Mouse (Mus musculus) kidney, postnatal 4 days (tissue): ENCODE measurements around the gene Cubn.

Source experiments
- DNase-seq, 2 experiments: peaks; one replicate each; pipeline ENCODE4 v3.0.0; 2021; ENCODE audit warnings: mixed read lengths in 2 of 2

Cubn gene

DNA sequence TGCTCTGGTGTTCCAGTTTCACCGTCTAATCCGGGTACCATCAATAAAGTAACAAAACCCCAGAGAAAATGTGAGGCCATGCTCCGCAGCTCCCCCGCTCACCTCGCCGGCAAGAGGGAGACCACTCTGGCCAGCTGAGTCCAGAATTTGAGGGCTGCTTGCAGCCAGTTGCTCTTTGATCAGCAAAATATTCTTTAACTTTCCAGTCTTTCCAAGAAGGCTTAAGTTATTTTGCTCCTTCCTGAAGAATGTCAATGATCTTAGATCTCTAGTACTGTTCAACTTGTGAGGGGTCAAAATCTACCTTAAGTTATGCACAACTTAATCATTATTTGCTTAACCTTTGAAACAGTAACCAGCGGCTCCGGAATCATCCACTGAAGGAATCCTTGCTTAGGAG, at the start of gene Cubn:
TSS of gene Cubn (minus strand) at position 80 of the 400 bp plus-strand sequence.
- peak; percentile 20 to 43 for DNase-seq

DNA sequence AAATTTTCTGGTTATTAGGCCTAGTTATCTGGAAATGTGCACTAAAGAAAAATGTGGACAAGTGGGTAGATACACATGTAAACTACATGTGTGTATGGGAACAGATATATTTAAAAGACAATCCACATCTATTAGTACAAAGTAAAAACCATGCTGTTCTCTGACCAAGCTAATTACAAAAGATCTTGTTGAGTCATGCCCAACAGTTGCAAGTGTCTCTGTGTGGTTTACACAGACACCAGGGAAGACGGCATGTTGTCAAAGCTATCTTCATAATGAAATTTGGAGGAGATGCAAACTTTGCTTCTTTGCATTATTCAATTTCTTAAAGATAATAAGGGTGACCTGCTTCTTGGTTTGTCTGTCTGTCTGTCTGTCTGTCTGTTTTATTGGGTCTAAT, 48.2 kb upstream of the Cubn start:
- DNase-seq = no peak

DNA sequence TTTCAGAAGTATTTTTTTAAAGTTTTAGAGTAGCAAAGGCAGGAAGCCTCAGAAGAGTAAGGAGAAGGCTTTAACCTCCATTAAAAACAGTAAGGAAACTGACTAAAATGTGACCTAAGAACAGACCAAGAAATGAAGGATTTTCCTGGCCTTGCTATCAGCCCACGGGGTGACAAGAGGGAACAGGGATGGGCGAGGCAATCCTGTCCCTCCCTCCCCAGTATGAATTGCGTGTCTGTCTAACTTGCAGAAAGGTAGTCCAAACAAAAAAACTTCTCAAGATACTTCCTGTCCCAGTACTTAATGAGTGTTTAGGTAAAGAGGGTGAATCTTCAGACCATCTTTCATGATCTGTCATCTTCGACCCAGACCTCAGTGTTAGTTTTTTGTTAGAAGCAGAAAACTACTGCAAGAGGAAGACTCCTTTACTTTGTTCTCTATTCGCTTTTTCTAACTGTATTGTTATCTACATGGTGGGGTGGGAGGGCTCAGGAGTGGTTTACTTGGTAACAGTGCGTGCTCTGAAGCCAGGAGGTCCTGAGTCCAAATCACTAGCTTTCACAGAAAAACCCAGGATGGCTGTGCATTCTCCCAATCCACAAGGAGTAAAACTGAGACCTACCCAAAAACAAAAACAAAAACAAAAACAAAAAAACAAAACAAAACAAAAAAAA, 47.2 kb upstream of the Cubn start:
- DNase-seq = no peak

DNA sequence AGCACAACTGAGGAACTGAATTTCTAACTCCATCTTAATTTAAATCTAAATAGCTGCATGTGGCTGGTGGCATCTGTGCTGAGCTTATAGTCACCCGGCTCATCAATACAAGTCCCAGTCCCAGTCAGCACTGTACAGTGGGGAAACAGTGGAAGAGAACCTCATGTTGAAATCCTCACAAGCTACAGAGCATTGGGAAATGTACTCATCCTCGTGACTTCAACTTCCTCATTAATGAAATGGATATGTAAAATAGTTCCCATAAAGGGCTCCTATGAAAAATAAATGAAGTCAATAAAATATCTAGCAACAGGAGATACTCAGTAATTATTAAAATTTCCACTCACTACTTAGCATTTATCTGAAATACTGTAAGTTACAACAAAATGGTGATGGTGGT, 46.6 kb upstream of the Cubn start:
- no peak for DNase-seq

DNA sequence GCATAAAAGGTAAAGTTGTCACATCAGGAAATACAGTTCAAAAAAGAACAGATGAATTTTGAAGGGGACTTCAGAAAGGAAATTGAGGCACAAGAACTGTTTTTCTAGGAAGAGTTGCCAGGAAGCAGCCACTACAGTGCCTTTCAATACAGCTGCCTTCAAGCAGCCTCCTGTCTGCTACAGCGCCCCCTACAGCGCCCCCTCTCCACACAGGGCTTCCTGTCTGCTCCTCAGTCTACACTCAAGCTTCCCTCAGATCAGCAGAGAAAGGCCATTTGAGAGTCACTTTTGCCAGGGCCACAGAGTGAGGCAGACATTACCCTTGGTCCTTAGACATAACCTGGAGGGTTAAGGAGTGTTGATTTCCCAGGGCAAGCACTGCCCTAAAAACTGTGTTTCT, 46.1 kb upstream of the Cubn start:
- DNase-seq = peak; percentile 17 to 37

DNA sequence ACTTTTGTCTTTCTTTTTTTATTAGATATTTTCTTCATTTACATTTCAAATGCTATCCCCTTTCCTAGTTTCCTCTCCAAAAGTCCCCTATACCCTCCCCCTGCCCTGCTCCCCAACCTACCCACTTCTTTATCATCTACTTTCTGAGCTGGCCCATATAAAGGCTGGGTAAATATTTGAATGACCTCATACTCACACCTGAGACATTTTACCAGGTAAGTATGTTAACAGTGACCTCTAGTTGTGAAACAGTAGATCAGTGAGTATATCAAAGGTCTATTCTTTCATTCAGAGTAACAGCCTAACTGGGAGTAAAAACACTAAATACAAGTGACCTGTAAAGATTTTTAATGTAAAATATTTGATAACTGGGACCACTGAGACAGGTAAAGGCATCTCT, 45.1 kb upstream of the Cubn start:
- no peak for DNase-seq

DNA sequence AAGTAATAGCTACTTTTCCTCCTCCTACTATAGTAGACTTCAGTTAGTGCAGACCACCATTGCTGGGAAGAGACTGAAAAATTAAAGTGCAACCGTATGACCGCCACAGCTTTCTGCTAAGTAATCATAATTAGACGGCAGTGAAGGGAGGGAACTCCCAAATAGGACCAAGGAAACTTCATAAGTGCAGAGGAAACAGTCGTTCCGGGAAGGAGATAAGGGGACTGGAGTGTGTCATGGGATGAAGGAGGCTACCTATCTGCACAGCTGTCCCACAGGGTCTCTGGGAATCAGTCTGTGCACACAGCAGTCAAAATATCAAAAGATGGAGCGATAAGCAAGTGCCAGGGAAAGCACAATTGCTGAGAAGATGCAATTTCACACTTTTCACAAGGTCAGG, 39.0 kb upstream of the Cubn start:
- DNase-seq = no peak

DNA sequence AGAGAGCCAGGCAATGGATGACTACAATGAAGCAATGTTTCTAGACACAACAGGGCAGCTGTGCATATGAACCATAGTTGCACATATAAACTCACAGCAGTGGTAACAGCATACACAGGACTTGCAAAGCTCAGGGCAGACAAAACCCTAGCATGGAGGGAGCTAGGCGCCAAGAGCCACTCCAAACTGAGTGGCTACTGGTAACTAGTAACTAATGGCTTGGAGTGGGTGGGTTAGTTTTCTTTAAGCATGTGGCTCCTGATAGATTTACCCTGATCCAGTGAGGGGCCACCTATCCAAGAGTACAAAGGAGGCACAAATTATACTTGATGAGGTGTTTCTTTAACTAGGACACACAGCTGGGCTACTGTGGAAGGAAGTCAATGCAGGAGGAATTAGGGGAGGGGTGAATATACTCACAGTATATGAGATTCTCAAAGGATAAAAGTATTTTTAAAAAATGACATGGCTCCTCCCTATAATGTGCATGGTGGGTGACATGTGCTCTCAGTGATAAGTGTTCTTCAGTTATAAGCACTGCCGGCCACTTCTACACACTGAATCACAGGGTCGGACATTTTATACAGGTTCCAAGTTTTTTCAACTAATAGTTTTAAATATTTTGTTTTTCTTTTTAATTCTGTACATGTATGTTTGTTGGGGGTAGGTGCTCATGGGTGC, 37.8 kb upstream of the Cubn start:
- DNase-seq = no peak

DNA sequence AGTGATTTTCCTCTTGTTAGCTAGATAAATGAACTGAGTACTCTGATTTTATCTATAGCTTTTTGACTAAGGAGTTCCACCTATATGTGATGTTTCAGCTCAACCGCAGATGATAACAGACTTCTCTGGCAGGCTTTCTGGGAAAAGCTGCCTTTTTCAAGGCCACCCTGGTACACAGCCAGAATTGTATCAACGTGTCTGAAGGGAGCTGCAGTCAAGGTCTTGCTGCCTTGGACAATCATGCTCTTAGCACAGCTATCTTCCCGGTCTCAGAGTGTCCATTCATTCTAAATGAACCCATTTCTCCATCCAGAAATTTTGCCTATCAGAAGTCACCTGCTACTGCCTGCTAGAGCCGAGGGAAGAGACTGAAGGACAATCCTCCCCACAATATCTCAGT, 35.9 kb upstream of the Cubn start:
- DNase-seq = no peak

DNA sequence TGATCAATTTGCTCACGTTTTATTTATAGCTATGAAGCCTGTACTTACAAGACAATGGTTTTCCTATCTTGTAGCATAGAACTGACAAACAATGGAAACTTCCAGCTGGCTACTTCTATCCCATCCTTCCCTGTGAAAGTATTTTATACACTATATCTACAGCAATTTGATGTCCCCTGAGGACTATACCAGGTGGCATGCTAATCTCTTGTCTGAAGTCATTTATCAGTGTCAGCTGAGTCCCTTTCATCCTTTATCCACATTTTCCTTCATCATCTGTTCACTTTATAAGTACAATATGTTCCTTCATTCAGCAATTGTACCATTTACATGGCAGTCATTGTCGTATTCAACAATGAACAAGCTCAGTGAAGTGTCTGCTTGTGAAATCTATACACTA, 35.5 kb upstream of the Cubn start:
- DNase-seq = no peak

DNA sequence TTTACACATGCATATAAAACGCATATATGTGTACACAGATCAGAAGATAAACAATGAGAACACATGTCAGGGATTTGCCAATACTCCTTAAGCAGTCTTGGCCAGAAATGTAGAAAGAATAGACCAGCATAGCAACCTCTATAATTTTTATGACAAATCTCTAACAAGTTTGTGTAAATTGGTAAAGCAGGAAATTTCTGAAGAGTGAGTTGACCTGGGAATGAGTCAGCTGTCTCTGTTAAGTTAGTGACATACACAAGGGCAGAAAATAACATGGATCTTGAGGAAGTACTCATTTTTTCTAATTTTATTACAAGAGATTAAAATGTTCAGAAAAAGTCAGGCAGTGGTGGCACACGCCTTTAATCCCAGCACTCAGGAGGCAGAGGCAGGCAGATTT, 34.6 kb upstream of the Cubn start:
- no peak for DNase-seq

DNA sequence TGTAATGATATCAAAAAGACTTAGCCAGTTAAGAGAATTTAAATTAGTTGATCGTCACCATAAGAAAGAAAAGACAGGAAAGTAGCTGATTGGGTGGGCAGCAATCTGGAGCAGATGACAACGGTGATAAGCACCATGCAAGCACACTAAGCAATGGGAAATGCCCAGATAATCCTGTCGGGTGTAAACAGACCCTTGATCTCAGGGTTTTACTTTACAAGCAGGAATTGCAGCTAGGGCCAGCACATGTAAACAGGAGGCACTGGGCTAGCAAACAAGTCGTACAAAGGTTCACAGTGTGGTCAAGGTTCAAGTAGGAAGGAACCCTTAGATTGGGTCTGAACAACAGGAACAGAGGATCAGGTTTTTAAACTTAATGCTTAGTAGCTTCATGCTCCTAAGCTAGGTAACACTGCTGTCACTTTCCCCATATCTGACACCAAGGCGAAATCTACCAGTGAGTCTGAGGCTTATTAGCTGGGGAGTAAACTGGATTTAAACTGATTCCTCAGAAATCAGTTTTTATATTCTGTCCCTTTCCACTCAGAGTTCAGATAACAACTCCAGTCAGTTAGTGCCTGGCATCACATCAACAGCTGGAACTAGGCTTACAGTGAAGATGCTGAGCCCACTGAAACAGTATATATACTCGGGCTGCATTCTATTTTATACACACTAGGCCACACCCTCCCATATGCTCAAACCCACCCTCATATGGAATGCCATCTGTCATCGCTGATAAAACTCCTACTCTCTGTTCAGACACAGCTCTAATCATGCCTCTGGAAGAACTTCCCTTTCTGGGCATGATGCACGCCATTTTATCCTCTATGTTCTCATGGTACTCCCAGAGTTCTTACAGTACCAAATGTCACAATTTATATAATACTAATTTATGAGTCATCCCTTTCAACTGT, 32.2 kb upstream of the Cubn start:
- DNase-seq = no peak

DNA sequence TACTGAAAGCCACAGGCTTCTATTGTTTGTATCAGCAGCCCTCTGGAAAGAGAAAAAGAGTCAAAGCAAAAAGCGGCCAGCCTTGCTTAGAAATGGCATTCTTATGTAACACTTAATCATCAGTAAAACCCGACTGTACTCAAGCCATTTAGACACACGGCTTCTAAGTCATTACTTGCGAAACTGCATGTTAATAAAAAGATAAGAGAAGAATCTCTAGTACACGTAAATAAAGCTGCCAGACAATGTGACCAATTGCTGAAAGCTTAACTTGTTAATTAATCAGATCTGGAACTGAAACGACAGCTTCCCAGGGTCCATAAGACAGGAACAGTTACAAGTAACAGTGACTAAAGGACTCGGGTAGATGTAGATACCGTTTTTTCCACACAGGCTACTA, 30.5 kb upstream of the Cubn start:
- DNase-seq = no peak

DNA sequence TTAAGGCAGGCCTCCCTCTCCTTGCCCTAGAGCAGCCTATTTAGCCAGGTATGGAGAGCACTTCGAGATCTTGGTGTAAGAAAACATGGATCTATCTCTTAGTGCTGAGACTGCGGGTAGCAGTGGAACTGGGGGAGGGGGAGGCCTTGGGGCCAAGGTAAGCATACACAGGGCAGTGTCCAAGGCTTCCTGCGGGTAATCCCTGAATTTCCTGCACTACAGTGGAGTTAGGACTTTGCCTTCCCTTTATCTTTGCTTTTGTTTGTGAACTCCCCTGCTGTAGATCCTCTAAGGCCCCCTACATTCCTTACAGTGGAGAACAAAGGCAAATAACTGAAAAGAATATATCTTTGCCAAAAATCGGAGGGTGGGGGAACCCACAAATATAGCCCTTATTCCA, 23.3 kb upstream of the Cubn start:
- DNase-seq = no peak

DNA sequence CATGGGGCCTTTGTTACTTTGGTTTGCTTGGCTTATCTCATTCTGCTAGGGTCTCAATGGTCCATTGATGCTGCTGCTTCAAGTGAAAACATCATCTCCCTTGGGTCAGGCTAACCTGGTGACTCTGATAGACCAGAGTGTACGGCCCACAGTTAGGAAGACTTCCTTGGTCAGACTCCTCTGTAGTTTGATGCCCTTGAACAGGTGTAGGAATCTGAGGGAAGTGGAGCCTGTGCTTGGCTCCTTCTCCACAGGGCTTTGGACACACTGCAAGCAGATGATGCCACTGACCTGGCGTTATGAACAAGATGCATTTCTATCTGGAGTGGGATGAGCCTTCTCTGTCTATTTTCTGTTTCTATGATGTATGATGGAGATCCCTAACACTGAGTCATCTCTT, 11.1 kb upstream of the Cubn start:
- DNase-seq = no peak

DNA sequence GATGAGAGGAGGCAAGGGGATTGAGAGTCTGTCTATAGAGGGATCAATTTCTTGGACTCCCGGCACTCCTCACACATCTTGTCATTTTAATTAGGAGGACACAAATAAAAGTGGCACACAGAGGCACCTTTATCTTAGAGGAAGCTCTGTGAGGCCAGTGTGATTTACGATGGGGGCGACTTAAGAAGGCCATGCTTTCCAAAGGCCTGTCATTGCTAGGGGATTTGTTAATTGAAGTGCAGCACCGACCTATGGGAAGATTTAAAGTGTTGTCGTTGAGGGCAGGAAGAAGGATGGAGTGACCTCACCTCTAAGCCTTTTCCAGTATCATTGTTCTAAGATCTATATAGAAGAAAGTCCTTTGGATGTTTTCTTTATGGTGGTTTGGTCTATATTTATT, 9.9 kb upstream of the Cubn start:
- DNase-seq = no peak

DNA sequence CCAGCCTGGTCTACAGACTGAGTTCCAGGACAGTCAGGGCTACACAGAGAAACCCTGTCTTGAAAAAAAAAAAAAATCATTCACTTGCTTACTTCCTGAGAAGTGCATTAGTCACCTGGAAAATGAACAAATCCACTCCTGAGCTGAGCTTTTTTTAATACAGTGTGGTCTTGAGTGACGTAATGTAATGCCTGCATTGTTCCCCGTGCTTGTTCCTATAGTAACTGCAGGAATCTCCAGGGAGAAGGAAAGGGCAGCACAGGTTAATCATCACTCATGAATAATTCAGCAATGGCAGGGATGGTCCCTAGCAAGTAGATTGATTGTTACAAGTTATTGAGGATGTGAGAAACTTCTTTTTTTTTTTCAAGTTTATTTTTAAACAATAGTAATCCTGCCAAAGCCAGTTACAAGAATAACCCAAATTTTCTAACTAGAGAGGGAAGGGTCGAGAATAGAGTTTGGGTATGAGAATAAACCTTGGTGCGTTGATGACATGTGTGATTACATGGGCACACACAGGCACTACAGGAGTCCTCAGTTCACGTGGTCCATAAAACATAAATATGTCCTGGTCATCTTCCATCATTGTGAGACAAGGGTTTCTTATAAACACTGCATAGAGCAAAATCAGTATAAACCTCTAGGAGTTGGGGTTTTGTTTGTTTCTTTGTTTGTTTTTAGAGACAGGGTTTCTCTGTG, 8.8 kb upstream of the Cubn start:
- no peak for DNase-seq

DNA sequence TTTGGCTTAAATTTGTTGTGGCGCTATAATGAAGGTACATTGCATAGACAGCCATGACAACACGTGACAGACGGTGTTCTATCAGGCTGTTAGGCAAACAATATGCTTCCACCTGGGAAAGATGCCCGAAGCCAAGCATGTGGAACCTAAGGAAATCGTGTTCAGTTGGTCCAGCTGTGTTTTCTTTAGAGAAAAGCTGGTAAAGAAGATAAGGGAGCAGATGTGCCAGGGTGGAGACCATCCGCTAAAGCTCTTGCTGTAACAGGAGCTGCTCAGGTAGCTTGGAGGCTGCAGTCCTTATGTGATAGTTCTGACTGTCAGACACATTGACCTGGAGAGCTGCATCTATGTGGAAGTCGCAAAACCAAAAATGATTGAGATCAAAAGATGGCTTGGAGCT, 7.6 kb upstream of the Cubn start:
- DNase-seq = no peak

DNA sequence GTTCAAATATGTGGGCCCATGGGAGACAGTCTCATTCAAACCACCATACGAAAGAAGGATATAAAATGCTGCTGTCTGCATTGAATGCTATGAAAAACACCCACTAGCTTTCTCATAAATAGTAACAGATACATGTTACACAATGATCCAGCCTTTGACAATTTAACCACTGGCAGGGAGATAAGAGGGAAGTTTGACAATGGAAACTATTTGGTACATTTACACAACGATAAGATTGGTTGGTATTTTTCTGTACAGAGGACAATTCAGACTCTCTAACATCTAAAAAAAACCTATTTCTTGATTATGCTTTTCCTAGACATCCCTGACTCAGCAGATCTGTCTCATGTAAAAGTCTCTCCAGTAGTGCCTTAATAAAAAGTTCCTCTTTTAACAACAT, 4.5 kb upstream of the Cubn start:
- DNase-seq = no peak

DNA sequence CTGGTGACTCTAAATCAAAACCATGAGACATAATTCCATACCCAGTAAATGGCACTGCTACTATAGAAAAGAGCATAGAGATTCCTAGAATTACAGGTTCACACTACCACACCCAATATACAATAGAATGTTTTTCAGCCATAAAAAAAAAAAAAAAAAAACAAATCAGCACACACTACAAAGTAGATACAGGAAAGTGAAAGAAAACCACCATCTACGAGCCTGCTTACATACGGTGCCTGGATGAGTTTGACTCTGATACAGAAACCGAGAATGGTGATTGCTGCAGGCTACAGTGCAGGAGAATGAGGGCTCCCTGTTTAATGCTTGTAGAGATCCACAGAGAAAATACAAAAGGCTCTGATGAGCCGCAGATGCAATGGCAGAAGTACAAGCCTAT, 1.3 kb upstream of the Cubn start:
- no peak for DNase-seq

DNA sequence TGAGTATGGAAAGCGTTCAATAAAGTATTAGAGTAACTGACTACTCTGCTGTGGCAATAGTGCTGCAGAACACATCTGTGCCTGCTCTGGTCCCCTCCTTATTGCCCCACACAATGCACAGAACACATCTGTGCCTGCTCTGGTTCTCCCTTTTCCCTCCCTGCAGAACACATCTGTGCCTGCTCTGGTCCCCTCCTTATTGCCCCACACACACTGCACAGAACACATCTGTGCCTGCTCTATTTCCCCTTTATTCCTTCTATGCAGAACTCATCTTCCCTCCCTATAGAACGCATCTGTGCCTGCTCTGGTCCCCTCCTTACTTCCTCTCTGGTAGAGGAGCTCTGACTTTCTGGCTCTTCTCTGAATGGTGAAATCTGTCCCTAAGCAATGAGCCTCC, 1.1 kb downstream of the Cubn start:
- DNase-seq = no peak

DNA sequence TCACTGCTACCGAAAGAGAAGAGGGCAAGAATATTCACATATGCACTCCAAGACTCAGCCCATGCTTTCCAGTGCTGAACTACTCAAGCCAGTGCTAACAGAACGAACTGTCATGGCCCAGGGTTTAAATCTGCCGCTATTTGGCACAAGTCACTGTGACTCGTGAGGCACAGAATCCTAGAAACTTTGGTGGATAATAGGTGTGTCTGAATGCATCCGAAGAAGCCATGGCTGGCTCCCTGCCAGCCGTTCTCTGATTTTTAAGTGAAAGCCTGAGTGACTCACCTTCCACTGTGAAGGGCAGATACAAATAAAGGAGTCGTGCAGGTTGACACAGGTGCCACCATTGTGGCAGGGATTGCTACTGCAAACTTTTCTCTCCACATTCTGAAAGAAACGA, 5.1 kb downstream of the Cubn start:
- DNase-seq = no peak

DNA sequence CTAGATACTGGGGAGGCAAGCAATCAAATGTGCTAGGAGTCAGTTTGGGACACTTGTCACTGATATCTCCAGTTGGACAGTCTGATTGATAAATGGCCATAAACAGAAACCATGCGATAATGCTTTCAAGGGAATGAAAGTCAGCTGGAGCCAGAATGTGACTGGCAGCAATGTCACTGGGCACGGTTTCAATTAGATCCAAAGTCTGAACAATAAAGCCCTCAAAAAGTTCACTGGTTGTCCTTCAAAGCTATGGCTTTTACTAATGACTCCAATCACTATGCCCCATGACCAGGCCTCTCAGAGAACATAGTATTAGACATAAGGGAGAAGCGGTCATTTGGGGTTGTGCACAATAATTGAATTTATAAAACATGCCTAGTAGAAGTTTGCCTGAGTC, 7.0 kb downstream of the Cubn start:
- peak in 1 of 2 experiments; percentile 4 for DNase-seq
